In genomic region chr4:97828579-97828978, GRCm38 (mm10) we compare ENCODE assay signal across 26 mouse cellular contexts. TPM values are rescaled to one million over a fixed set of nuclear protein-coding genes. Genes with fewer than 3 reads are reported as not detected.
DNase-seq lines count a peak whose midpoint lies in the region; ATAC-seq and TF ChIP-seq lines count a peak whose summit lies in the region.
"Had no signal": no experiment of that assay in that cellular context is flagged by ENCODE, and none has a peak within 500 bp of the region (broad histone marks: within the 10 kb centered on the region; RNA-seq: fewer than 3 reads in every experiment).

No protein-coding gene starts in this region.

- peak overlapping the region; percentile 82; the same call in 1 of the 2 replicates for H3K27ac ChIP-seq in heart, embryonic 15.5 days
- H3K27ac ChIP-seq in heart, embryonic 10.5 days: no peak overlapping the region
- H3K27ac ChIP-seq in layer of hippocampus, adult 2 months: peak overlapping the region; percentile 24; the same call in 1 of the 2 replicates
- H3K27ac ChIP-seq: embryonic facial prominence, embryonic 12.5 days; embryonic facial prominence, embryonic 15.5 days; hindbrain, embryonic 15.5 days had no signal

- H3K9me3 ChIP-seq in heart, embryonic 15.5 days (replicated peaks): no peaks in the 10 kb centered on the region
- no peaks in the 10 kb centered on the region for H3K9me3 ChIP-seq in heart, embryonic 10.5 days
- H3K9me3 ChIP-seq: embryonic facial prominence, embryonic 12.5 days; embryonic facial prominence, embryonic 15.5 days; heart, embryonic 12.5 days; hindbrain, embryonic 15.5 days had no signal

- intact Hi-C loops in gastrocnemius, postnatal 14 days (cut with DNase I; ENCODE audit: low total_unique reads): no loop called here

- no peak overlapping the region for H3K9ac ChIP-seq in heart, embryonic 15.5 days
- H3K9ac ChIP-seq: embryonic facial prominence, embryonic 12.5 days; embryonic facial prominence, embryonic 15.5 days; forebrain, postnatal 0 days; heart, embryonic 12.5 days; hindbrain, embryonic 15.5 days had no signal

- no peak for ATAC-seq in heart, embryonic 15.5 days (replicated peaks; ENCODE audit: insufficient number of reproducible peaks, insufficient read depth, low FRiP score, low read depth)
- ATAC-seq: activated CD4-positive, CD25-positive, alpha-beta regulatory T cell, adult 4 months; CD4-positive, CD25-positive, alpha-beta regulatory T cell, adult 4 months; forebrain, embryonic 14.5 days; forebrain, postnatal 0 days; intestine, postnatal 0 days had no signal

- no peak overlapping the region for H3K4me2 ChIP-seq in heart, embryonic 15.5 days
- H3K4me2 ChIP-seq: embryonic facial prominence, embryonic 12.5 days; embryonic facial prominence, embryonic 15.5 days; heart, embryonic 12.5 days; hindbrain, embryonic 15.5 days had no signal

- peak; percentile 36 for DNase-seq in gastrocnemius, postnatal 14 days
- no peak for DNase-seq in gastrocnemius, postnatal 10 days
- no peak for DNase-seq in heart, embryonic 10.5 days (ENCODE audit: low spot score)
- no peak for DNase-seq in layer of hippocampus, adult 2 months (ENCODE audit: low spot score in 2 of 2)
- DNase-seq in layer of hippocampus, adult 9-10 months (ENCODE audit: low spot score): no peak
- DNase-seq in skeletal muscle tissue, adult 2 months (ENCODE audit: low read depth, low spot score): peak; percentile 64
- no peak for DNase-seq in cerebellum, adult 9-11 months
- DNase-seq: adrenal gland, adult 8-10 months; adrenal gland, postnatal 25 days; cerebellum, adult 11-12 months; cerebellum, adult 8-10 months; cerebellum, postnatal 25 days; forebrain, postnatal 0 days; kidney, adult 2 months had no signal

- no peak for TF ChIP-seq CTCF in layer of hippocampus, adult 2 months (conservative IDR thresholded peaks at IDR 0.05)

- H3K27me3 ChIP-seq in heart, embryonic 15.5 days: no peaks in the 10 kb centered on the region
- H3K27me3 ChIP-seq in heart, embryonic 10.5 days (ENCODE audit: insufficient read depth, poor library complexity, severe bottlenecking): no peaks in the 10 kb centered on the region
- H3K27me3 ChIP-seq: embryonic facial prominence, embryonic 12.5 days; embryonic facial prominence, embryonic 15.5 days; heart, embryonic 12.5 days; hindbrain, embryonic 15.5 days had no signal

- no peaks in the 10 kb centered on the region; the same call in 1 of the 2 replicates for H3K36me3 ChIP-seq in heart, embryonic 15.5 days
- H3K36me3 ChIP-seq in heart, embryonic 10.5 days: no peaks in the 10 kb centered on the region
- H3K36me3 ChIP-seq: embryonic facial prominence, embryonic 12.5 days; embryonic facial prominence, embryonic 15.5 days; heart, embryonic 12.5 days; hindbrain, embryonic 15.5 days had no signal

- H3K4me3 ChIP-seq in heart, embryonic 15.5 days: no peak overlapping the region
- no peak overlapping the region for H3K4me3 ChIP-seq in heart, embryonic 10.5 days
- H3K4me3 ChIP-seq in layer of hippocampus, adult 2 months: no peak overlapping the region
- H3K4me3 ChIP-seq: embryonic facial prominence, embryonic 12.5 days; embryonic facial prominence, embryonic 15.5 days; heart, embryonic 12.5 days; hindbrain, embryonic 15.5 days had no signal

- H3K4me1 ChIP-seq in heart, embryonic 15.5 days (replicated peaks): peaks cover 76% of the 10 kb centered on the region
- H3K4me1 ChIP-seq in heart, embryonic 10.5 days: peaks cover 50% of the 10 kb centered on the region

- 33% methylated on average over 1 of the region's 1 CpGs for WGBS in heart, embryonic 15.5 days
- WGBS in heart, embryonic 10.5 days: 20% methylated on average over 1 of the region's 1 CpGs

RNA-seq across cellular contexts. Expression of gene E130114P18Rik, which starts 50.7 kb away (rescaled TPM):
- total RNA-seq in gastrocnemius, postnatal 14 days (2021): under 1 TPM; 0.38 to 0.39 TPM
- 1 to 10 TPM; 1.4 TPM for total RNA-seq in gastrocnemius, postnatal 10 days (2021)
- polyA plus RNA-seq in heart, embryonic 15.5 days (2015; fragmentation: Nextera tagmentation; extraction: Ambion mirVana): 0.25 and 0.30 TPM in 2 replicates
- 0.33 and 1.1 TPM in 2 replicates for polyA plus RNA-seq in heart, embryonic 10.5 days (2016; fragmentation: Nextera tagmentation; extraction: Ambion mirVana)
- 1 to 10 TPM; 7.1 to 7.9 TPM for total RNA-seq in layer of hippocampus, adult 2 months (2021)
- total RNA-seq: common myeloid progenitor, adult 5-6 weeks; heart, postnatal 25 days had no signal
- polyA plus RNA-seq: activated CD4-positive, CD25-positive, alpha-beta regulatory T cell, adult 4 months; C2C12; CD4-positive, CD25-positive, alpha-beta regulatory T cell, adult 4 months had no signal

RNA-seq across cellular contexts. Expression of gene Nfia, which starts 56.0 kb away (rescaled TPM):
- 10 to 100 TPM; 69.5 to 70.1 TPM for total RNA-seq in gastrocnemius, postnatal 14 days (2021)
- total RNA-seq in gastrocnemius, postnatal 10 days (2021): 100 to 1,000 TPM; 111 to 124 TPM
- polyA plus RNA-seq in heart, embryonic 15.5 days (2015; fragmentation: Nextera tagmentation; extraction: Ambion mirVana): 46.8 and 47.9 TPM in 2 replicates
- 14.4 and 19.6 TPM in 2 replicates for polyA plus RNA-seq in heart, embryonic 10.5 days (2016; fragmentation: Nextera tagmentation; extraction: Ambion mirVana)
- 100 to 1,000 TPM; 113 to 115 TPM for total RNA-seq in layer of hippocampus, adult 2 months (2021)

Comparison
In these comparisons a context has a peak if more than half of its experiments do, and no peak if none do; other contexts are left out.
1. DNase-seq: peak in gastrocnemius, postnatal 14 days (single experiment) and skeletal muscle tissue, adult 2 months (single experiment); none in gastrocnemius, postnatal 10 days (single experiment), heart, embryonic 10.5 days (single experiment), layer of hippocampus, adult 2 months (0 of 2), layer of hippocampus, adult 9-10 months (single experiment) and cerebellum, adult 9-11 months (single experiment).